Mouse (Mus musculus) midbrain, embryonic 12.5 days (tissue): ENCODE results near the gene Ppie. TPM values are rescaled to one million over a fixed set of nuclear protein-coding genes. Genes with fewer than 3 reads are reported as not detected.

Experiments used
- ATAC-seq: fragments of 200-750 bp; cut with Nextera tagmentation; 2 replicates; pipeline ENCODE4 v1.8.0; 2017; ENCODE audit warnings: low read depth, moderate TSS enrichment, moderate library complexity; ENCODE audit not compliant: low FRiP score
- H3K27ac ChIP-seq: fragments of 300-500 bp; sonication (generic); replicated peaks from 2 replicates; pipeline ENCODE4 v1.5.1; 2016; ENCODE audit warnings: mild to moderate bottlenecking
- H3K27me3 ChIP-seq: fragments of 300-500 bp; sonication (generic); 2 replicates; pipeline ENCODE4 v1.6.1; 2016; ENCODE audit warnings: mild to moderate bottlenecking
- H3K36me3 ChIP-seq: fragments of 300-500 bp; sonication (generic); 2 replicates; pipeline ENCODE4 v1.6.1; 2016
- H3K4me1 ChIP-seq: fragments of 300-500 bp; sonication (generic); 2 replicates; pipeline ENCODE4 v1.6.1; 2016
- H3K4me2 ChIP-seq: fragments of 300-500 bp; sonication (generic); replicated peaks from 2 replicates; pipeline ENCODE4 v1.6.1; 2016; ENCODE audit warnings: mild to moderate bottlenecking, moderate library complexity
- H3K4me3 ChIP-seq: fragments of 300-500 bp; sonication (generic); 2 replicates; pipeline ENCODE4 v1.5.1; 2016; ENCODE audit warnings: mild to moderate bottlenecking
- H3K9ac ChIP-seq: fragments of 300-500 bp; sonication (generic); replicated peaks from 2 replicates; pipeline ENCODE4 v1.6.1; 2016; ENCODE audit warnings: mild to moderate bottlenecking, moderate library complexity
- H3K9me3 ChIP-seq: fragments of 300-500 bp; sonication (generic); 2 replicates; pipeline ENCODE4 v1.6.1; 2016; ENCODE audit warnings: mild to moderate bottlenecking
- WGBS: fragments of 180-500 bp; shearing (Covaris S2); methylation state at CpG from one replicate; pipeline ENCODE4 v1.1.7; 2016; 5-methylcytosine and 5-hydroxymethylcytosine counted together
- polyA plus RNA-seq: library from polyadenylated mRNA; unstranded; fragments of >200 nt; fragmentation: Nextera tagmentation; extraction: Ambion mirVana; gene quantifications from 2 replicates; pipeline ENCODE4 v1.2.1, GENCODE M21; 2016

The Ppie gene
- polyA plus RNA-seq, 1 experiment from 2014 or later: 99.0 TPM

DNA sequence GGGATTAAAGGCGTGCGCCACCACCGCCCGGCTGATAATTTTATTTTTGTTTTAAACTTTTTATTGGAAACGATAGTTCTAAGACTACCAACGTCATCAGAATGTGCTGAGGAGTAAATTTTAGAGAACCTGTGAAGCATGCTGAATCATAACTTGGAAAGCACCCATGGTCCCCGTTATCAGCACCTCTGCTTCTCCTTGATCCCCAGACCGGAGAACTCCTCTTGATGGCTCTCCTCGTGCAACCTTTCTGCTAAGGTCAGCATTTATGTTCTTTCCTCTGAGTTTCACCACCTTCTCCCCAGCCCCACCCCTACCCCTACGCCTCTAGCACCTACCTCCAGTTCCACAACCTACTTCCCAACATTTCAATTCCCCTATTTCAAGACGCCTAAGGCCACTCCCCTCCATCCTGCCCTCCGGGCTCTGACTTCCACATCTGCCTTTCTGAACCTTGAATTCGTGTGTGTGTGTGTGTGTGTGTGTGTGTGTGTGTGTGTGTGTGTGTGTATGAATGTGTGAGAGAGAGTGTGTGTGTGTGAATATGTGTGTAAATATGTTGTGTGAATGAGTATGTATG, 56.3 kb downstream of the Ppie start:
- Histone ChIP-seq H3K4me2 (no peak overlapping the region), H3K27me3 (peaks cover 4% of the 10 kb centered on the region; the same call in 1 of the 2 replicates), H3K27ac (no peak overlapping the region), H3K4me1 (peaks cover 4% of the 10 kb centered on the region; the same call in 1 of the 2 replicates), H3K9ac (no peak overlapping the region), H3K9me3 (no peaks in the 10 kb centered on the region), H3K4me3 (no peak overlapping the region), H3K36me3 (no peaks in the 10 kb centered on the region)
- 67% methylated on average over 13 of the region's 13 CpGs for WGBS
- no peak for ATAC-seq

DNA sequence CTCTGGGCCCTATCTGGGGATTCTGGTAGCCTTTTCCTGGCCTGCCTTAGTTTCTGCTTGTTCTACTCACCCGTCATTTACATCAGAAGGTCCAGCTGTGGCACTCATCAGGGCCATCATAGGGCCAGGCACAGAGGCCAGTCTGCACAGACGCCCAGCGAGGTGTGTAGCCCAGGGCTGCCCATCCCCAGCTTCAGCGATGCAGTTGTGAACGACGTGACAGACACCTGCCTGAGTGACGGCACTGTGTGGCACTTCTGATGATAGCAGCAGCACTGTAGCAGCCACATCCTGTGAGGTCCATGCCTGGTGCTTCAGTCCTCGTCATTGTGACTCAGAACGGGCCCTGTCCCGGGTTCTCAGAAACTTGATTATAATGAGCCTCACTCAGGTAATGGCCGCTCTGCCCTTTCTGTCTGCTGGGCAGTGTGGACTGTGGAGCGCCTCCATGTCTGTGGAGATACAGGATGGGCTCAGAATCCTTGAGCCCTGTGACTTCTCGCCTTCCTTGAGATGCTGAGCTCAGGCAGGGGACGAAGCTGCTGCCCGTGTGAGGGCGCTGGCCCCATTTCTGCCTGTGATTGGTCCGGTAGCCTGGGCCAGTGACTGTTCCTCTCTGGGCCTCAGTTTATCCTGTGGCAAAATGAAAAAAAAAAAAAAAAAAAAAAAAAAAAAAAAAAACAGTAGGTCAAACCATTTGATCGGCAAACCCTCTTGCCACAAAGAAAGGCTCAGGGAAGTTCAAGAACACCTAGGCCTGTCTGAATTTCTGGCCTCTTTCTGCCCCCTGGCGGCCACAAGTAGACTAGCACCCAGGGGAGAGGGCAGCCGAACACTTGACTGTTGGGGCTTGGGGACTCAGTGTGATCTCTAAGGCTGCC, 57.2 kb downstream of the Ppie start:
- ATAC-seq: peak; percentile 67
- Histone ChIP-seq H3K27me3 (peaks cover 4% of the 10 kb centered on the region; the same call in 1 of the 2 replicates), H3K4me3 (no peak overlapping the region), H3K9ac (no peak overlapping the region), H3K36me3 (no peaks in the 10 kb centered on the region), H3K27ac (no peak overlapping the region), H3K9me3 (no peaks in the 10 kb centered on the region), H3K4me1 (peaks cover 4% of the 10 kb centered on the region; the same call in 1 of the 2 replicates), H3K4me2 (no peak overlapping the region)
- WGBS: 60% methylated on average over 20 of the region's 20 CpGs

DNA sequence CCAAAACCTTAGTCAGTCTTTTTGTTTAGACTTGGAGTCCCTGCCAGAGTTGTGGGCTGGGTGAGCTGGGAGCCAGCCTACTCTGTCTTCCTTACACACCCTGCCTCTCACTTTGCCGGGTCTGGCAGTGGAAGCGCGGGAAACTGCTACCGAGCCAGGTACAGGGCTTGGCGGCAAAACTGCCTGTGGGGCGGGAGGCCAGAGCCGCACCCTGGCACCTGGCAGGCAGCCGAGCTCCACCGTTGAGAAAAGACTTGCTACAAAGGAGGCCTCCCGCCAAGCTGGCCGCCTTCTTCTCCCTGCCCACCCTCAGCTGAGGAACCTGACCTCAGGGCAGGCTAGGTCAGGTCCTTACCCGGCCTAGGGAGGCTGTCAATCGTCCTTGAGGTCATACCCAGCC, 59.0 kb downstream of the Ppie start:
- no peak overlapping the region for H3K4me3 ChIP-seq
- H3K27ac ChIP-seq: no peak overlapping the region
- no peak for ATAC-seq
- H3K4me2 ChIP-seq: no peak overlapping the region
- peaks cover 4% of the 10 kb centered on the region; the same call in 1 of the 2 replicates for H3K4me1 ChIP-seq
- no peaks in the 10 kb centered on the region for H3K36me3 ChIP-seq
- peaks cover 4% of the 10 kb centered on the region; the same call in 1 of the 2 replicates for H3K27me3 ChIP-seq
- no peak overlapping the region for H3K9ac ChIP-seq
- H3K9me3 ChIP-seq: no peaks in the 10 kb centered on the region
- WGBS: 39% methylated on average over 13 of the region's 13 CpGs

DNA sequence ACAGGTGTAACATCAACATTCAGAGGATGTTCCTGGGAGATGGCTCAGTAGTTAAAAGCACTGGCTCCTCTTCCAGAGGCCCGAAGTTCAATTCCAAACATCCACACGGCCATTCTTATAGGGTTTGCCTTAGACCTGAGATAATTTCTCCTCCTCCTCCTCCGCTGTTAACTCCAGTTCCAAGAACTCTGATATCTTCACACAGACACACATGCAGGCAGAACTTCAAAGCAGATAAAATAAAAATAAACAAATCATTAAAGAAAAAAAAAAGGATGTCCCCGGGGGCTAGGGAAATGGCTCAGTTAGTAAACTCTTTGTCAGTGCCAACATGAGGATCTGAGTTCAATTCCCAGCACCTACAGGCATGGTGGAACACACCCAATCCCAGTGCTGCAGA, 61.5 kb downstream of the Ppie start:
- H3K9me3 ChIP-seq: no peaks in the 10 kb centered on the region
- no peak for ATAC-seq
- no peaks in the 10 kb centered on the region for H3K36me3 ChIP-seq
- H3K4me2 ChIP-seq: no peak overlapping the region
- 93% methylated on average over 4 of the region's 4 CpGs for WGBS
- peaks cover 8% of the 10 kb centered on the region; the same call in 1 of the 2 replicates for H3K27me3 ChIP-seq
- H3K9ac ChIP-seq: no peak overlapping the region
- peaks cover 4% of the 10 kb centered on the region; the same call in 1 of the 2 replicates for H3K4me1 ChIP-seq
- H3K27ac ChIP-seq: no peak overlapping the region
- no peak overlapping the region for H3K4me3 ChIP-seq

Other genes with a start within 250 kb of the Ppie start
- gene Mfsd2a, start 178.8 kb downstream of the Ppie start, polyA plus RNA-seq: 25.7 TPM in 2 replicates
- 130 and 140 TPM in 2 replicates for gene Mycl, start 144.3 kb downstream of the Ppie start, polyA plus RNA-seq
- 29.3 and 30.0 TPM in 2 replicates for gene Trit1, start 123.4 kb downstream of the Ppie start, polyA plus RNA-seq
- gene Bmp8b, start 34.8 kb downstream of the Ppie start, polyA plus RNA-seq: 0.10 and 0.13 TPM in 2 replicates
- not detected in 2 replicates for gene Oxct2b, start 23.7 kb downstream of the Ppie start, polyA plus RNA-seq
- 2.4 and 3.5 TPM in 2 replicates for gene Hpcal4, start 43.3 kb upstream of the Ppie start, polyA plus RNA-seq
- not detected in 2 replicates for gene Nt5c1a, start 61.6 kb upstream of the Ppie start, polyA plus RNA-seq
- 7.4 and 8.0 TPM in 2 replicates for gene Heyl, start 93.6 kb upstream of the Ppie start, polyA plus RNA-seq
- 30.7 and 35.0 TPM in 2 replicates for gene Pabpc4, start 122.4 kb upstream of the Ppie start, polyA plus RNA-seq
- gene Oxct2a, start 183.7 kb upstream of the Ppie start, polyA plus RNA-seq: not detected in 2 replicates
- 0.12 and 0.19 TPM in 2 replicates for gene Bmp8a, start 203.3 kb upstream of the Ppie start, polyA plus RNA-seq